Mouse (Mus musculus): ENCODE measurements at regions not wholly inside any gene's neighbourhood (a gene's known extent, or its start where the extent isn't known, plus 50 kb on each side); places are given as distances from the start of the nearest gene placed in this dataset.

DNA sequence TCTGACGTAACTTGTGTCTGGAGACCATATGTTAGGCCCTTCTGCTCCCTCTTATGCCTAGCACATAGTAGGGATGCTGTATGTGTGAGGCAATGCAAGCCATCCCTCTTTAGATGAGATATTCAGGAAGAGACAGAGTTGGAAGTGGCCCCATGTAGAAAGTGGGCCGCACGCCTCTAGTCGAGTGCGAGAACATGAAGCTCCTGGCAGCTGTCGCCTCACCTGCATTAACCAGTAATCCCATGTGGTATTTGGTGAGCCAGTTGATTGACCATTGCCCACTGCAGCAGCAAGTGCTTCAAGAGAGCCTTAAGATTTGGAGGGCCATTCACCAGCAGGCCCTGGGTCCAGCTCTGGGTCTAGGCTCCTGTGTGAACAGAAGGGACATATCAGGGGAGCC, 71.2 kb upstream of the Otos start:
- Histone ChIP-seq H3K27me3 (ENCODE audit: control insufficient read depth) (no peaks in the 10 kb centered on the region), H3K36me3 (ENCODE audit: control insufficient read depth) (no peaks in the 10 kb centered on the region), H3K9me3 (ENCODE audit: control insufficient read depth, low read length) (no peaks in the 10 kb centered on the region), H3K4me3 (replicated peaks) (no peak overlapping the region), H3K4me1 (ENCODE audit: control insufficient read depth) (no peaks in the 10 kb centered on the region)
- TF ChIP-seq TAL1 (IDR thresholded peaks at IDR 0.05; ENCODE audit: low read length) (no peak), GATA1 (IDR thresholded peaks at IDR 0.05; ENCODE audit: low read length) (no peak)

DNA sequence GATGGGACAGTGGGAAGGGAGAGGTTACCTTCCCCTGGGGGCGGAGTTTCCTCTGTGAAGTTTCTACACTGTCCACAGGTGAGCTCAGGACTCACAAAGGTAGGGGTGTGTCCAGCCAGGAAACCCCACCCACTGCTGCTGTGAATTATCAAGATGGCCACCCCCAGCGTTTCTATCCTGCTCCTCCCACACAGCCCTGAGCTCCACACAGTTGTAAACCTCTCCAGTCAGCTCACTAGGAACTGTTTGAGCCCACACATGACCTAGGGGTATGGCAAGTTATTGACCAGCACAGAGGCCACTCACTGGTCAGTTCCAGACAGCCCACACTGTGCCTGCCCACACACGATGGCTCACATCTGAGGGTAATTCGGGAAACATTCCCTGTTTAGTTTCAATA, 69.5 kb upstream of the Otos start:
- no peaks in the 10 kb centered on the region for H3K27me3 ChIP-seq (ENCODE audit: control insufficient read depth)
- H3K36me3 ChIP-seq (ENCODE audit: control insufficient read depth) = no peaks in the 10 kb centered on the region
- H3K4me1 ChIP-seq (ENCODE audit: control insufficient read depth) = no peaks in the 10 kb centered on the region

DNA sequence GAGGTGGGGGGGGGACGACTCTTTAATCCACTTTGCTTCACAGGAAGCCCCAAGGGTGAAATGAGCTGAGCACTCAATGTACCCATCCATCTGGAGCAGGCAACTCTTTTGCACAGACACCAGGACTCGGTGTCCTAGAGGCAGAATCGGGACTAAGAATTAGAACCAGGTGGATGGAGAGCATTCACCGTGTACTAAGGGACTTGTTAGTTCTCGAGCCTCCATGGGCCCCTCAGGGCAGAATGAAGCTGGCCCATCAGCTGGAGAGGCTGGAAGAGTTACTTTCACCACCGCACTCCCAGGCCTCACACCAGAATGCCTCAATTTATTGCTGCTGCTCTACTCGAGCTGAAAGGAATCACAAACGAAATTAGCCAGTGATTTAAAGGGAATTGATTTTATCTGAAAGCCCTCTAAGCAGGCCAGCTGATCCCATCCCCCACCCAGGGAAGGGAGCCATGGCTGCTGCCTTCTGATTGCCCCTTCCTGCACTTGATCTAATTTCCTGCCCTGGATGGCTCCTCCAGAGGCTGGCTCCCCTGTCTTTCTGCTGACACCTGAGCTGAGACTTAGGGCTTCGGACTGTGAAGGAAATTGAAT, 66.2 kb upstream of the Otos start:
- no peaks in the 10 kb centered on the region for H3K9me3 ChIP-seq (ENCODE audit: control insufficient read depth, low read length)
- H3K4me1 ChIP-seq (ENCODE audit: control insufficient read depth) = no peaks in the 10 kb centered on the region
- H3K4me3 ChIP-seq (replicated peaks) = no peak overlapping the region
- no peaks in the 10 kb centered on the region for H3K36me3 ChIP-seq (ENCODE audit: control insufficient read depth)
- H3K27me3 ChIP-seq (ENCODE audit: control insufficient read depth) = no peaks in the 10 kb centered on the region
- TF ChIP-seq TAL1 (IDR thresholded peaks at IDR 0.05; ENCODE audit: low read length) (no peak), GATA1 (IDR thresholded peaks at IDR 0.05; ENCODE audit: low read length) (no peak)

More for the DNA sequence above, 69.5 kb upstream of the Otos start:
- no peaks in the 10 kb centered on the region for H3K9me3 ChIP-seq (ENCODE audit: control insufficient read depth, low read length)
- no peak overlapping the region for H3K4me3 ChIP-seq (replicated peaks)
- TF ChIP-seq TAL1 (IDR thresholded peaks at IDR 0.05; ENCODE audit: low read length) = no peak
- TF ChIP-seq GATA1 (IDR thresholded peaks at IDR 0.05; ENCODE audit: low read length) = no peak

DNA sequence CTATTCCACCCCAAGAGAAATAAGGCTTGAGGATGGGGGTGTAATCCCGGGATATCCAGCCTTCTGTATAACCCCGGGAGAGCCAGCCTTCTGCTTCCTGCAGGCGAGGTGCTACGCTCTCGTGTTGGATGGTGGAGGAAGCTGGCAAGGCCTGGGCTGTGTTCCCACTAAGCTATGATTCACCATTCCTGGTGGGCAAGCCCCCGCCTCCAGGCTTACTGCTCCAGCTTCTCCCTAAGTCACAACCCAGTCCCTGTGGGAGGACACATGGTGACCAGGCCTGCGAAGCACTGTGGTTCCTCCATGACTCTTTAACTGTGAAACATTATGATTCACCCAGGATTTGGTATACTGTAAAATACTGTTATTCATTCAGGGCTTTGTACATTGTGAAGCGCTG, 63.7 kb upstream of the Otos start:
- Histone ChIP-seq H3K9me3 (ENCODE audit: control insufficient read depth, low read length) (peaks cover 2% of the 10 kb centered on the region; the same call in 1 of the 2 replicates), H3K27me3 (ENCODE audit: control insufficient read depth) (no peaks in the 10 kb centered on the region), H3K4me3 (replicated peaks) (no peak overlapping the region), H3K4me1 (ENCODE audit: control insufficient read depth) (no peaks in the 10 kb centered on the region), H3K36me3 (ENCODE audit: control insufficient read depth) (no peaks in the 10 kb centered on the region)
- no peak for TF ChIP-seq TAL1 (IDR thresholded peaks at IDR 0.05; ENCODE audit: low read length)
- TF ChIP-seq GATA1 (IDR thresholded peaks at IDR 0.05; ENCODE audit: low read length) = no peak

DNA sequence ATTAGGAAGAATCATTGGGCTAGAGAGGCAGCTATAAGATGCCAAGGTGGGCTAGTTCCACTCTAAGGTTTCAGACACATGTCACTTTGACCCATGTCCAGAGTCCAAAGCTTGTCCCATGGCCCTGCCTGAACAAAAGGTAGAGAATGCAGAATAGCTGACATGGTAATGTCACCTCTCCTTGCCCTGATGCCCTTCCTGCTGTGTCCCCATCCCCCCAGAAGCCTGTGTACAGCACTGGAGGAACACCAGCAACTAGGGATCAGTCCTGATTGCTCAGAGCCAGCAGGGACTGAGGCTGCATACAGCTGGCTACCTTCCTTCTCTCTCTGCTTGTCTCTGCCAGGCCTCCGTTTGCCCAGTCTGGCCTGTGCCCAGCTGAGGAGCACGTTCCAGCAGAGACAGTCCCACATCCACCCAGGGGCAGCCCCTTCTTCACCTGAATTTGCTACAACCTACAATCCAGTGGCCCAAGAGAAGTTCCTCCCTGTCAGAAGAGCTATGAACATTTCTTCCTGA, 61.7 kb upstream of the Otos start:
- Histone ChIP-seq H3K4me3 (replicated peaks) (no peak overlapping the region), H3K9me3 (ENCODE audit: control insufficient read depth, low read length) (peaks cover 2% of the 10 kb centered on the region; the same call in 1 of the 2 replicates), H3K4me1 (ENCODE audit: control insufficient read depth) (no peaks in the 10 kb centered on the region), H3K36me3 (ENCODE audit: control insufficient read depth) (no peaks in the 10 kb centered on the region), H3K27me3 (ENCODE audit: control insufficient read depth) (no peaks in the 10 kb centered on the region)
- TF ChIP-seq GATA1 (IDR thresholded peaks at IDR 0.05; ENCODE audit: low read length) (no peak), TAL1 (IDR thresholded peaks at IDR 0.05; ENCODE audit: low read length) (no peak)

DNA sequence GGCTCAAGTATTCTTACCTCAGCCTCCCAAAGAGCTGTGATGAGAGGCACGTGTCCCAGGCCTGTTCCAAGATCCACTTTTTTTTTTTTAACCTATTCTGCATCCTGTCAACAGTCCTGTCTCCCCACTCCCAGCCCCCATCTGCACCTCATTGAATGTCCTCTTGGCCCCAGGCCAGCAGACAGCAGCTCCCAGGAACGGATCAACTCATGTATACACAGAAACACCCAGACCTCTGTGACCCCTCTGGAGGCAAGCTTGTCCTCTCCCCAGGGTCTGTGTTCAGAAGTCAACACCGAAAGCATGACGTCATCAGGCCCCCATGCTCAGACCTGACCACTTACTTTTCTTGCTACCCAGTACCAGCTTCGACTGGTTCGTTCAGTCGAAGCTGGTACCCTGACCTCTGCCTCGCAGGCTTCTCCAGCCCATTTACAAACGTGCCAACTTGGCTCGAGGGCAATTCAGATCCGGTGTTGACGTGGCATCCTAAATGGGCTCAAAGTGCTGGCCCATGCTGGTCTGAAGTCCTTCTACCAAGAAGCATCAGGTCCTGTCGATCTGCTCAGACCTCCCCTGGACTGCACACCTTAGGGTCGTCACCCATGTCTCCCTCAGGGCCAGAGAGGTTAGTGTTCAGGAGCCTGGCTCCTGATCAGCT, 60.7 kb upstream of the Otos start:
- TF ChIP-seq GATA1 (IDR thresholded peaks at IDR 0.05; ENCODE audit: low read length) (no peak), TAL1 (IDR thresholded peaks at IDR 0.05; ENCODE audit: low read length) (no peak)
- no peaks in the 10 kb centered on the region for H3K36me3 ChIP-seq (ENCODE audit: control insufficient read depth)

DNA sequence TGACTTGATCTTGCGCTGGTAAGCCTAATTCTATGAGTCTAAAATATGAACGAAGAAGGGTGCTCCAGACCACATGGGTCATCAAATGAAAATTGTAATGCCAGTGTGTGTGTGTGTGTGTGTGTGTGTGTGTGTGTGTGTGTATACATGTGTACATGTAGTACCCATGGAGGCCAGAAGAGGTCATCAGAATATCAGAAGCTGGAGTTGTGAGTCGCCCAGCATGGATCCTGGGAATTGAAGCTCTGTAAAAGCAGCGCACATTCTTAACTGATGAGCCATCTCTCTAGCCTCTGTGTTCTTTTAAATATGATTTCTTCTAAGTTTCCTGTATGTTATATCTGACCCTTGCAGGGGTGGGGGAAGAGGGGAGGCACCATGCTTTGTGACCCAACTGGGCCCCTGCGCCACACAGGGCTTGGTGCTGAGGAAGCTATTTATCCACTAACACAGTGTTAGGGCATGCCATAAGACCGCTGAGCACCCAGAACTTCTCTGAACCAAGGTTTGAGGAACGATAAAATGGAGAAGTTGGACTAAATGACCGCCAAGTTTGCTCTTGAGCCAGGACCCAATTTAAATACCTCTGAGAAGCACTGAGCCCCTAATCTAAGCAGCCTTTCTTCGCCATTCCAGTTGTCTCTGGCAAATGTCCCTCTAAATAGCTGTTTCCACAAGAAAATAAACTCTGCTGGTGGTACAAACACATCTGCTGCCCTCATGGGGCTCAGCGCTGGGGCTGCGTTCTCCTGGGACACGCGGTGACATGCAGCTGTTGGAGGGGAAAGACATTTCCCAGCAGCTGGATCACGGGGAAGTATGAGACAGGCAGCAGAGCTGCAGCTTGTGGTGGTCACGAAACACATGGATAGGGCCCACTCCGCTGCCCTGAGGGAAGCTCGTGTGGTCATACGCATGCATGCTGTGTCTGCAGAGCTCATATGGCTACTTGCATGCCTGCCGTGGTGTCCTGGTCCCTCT, 59.6 kb upstream of the Otos start:
- TF ChIP-seq GATA1 (IDR thresholded peaks at IDR 0.05; ENCODE audit: low read length) (no peak), TAL1 (IDR thresholded peaks at IDR 0.05; ENCODE audit: low read length) (no peak)
- peaks cover 2% of the 10 kb centered on the region; the same call in 1 of the 2 replicates for H3K9me3 ChIP-seq (ENCODE audit: control insufficient read depth, low read length)
- no peaks in the 10 kb centered on the region for H3K27me3 ChIP-seq (ENCODE audit: control insufficient read depth)
- no peaks in the 10 kb centered on the region for H3K4me1 ChIP-seq (ENCODE audit: control insufficient read depth)
- H3K4me3 ChIP-seq (replicated peaks) = no peak overlapping the region
- H3K36me3 ChIP-seq (ENCODE audit: control insufficient read depth) = no peaks in the 10 kb centered on the region

More for the DNA sequence above, 60.7 kb upstream of the Otos start:
- Histone ChIP-seq H3K27me3 (ENCODE audit: control insufficient read depth) (no peaks in the 10 kb centered on the region), H3K4me1 (ENCODE audit: control insufficient read depth) (no peaks in the 10 kb centered on the region), H3K9me3 (ENCODE audit: control insufficient read depth, low read length) (peaks cover 2% of the 10 kb centered on the region; the same call in 1 of the 2 replicates), H3K4me3 (replicated peaks) (no peak overlapping the region)

DNA sequence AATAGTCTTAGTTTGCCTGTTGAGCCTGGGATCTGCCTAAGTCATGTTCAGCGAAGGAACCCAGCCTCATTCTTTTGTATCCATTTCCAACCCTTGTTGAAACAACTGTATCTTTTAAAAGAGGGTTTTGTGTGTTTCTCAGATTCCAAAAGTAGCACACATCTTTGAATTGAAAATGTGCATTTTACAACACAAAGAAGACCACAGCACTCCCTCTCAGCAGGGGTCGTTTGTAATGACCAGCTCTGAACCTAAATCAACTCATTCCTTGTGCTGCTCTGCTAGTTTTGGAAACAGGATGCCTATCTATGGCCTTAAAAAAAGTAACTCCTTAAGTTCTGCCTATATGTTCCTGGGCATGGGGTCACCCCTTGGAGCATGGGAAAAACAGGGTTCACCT, 58.8 kb upstream of the Otos start:
- peaks cover 2% of the 10 kb centered on the region; the same call in 1 of the 2 replicates for H3K9me3 ChIP-seq (ENCODE audit: control insufficient read depth, low read length)
- H3K27me3 ChIP-seq (ENCODE audit: control insufficient read depth) = no peaks in the 10 kb centered on the region
- TF ChIP-seq TAL1 (IDR thresholded peaks at IDR 0.05; ENCODE audit: low read length) (no peak), GATA1 (IDR thresholded peaks at IDR 0.05; ENCODE audit: low read length) (no peak)
- H3K4me3 ChIP-seq (replicated peaks) = no peak overlapping the region
- no peaks in the 10 kb centered on the region for H3K36me3 ChIP-seq (ENCODE audit: control insufficient read depth)
- no peaks in the 10 kb centered on the region for H3K4me1 ChIP-seq (ENCODE audit: control insufficient read depth)
